Mouse (Mus musculus): Measurements from ENCODE around the gene Stk11ip.

- TF ChIP-seq CTCF (IDR thresholded peaks at IDR 0.05; ENCODE audit: low read depth) (no peak), EP300 (IDR thresholded peaks at IDR 0.05; ENCODE audit: low read depth) (no peak)
These were observed 17.4 kb downstream of the Stk11ip start for GRCm38 (mm10) chr1:75538597-75539190.

Data from heart, postnatal 0 days (tissue).